Mouse (Mus musculus) T-helper 2 cell (primary cell): Measurements from ENCODE around the gene AL732309.1.

Experiments used
- in situ Hi-C: fragments of 300-600 bp; cut with MboI, MseI; formaldehyde crosslinking; loops from one replicate; pipeline ENCODE4 v1.15.1; 2025; ENCODE audit warnings: high pct_unique_total_duplicates

AL732309.1 gene

GRCm38 (mm10) chr2:25267746-25268309 is 21.2 kb upstream of the AL732309.1 start:
- in situ Hi-C loops = loop anchor here (25.0 kb wide), 1 partner anchor 881 kb away; no protein-coding TSS in a partner anchor

- in situ Hi-C loops = loop anchor here (25.0 kb wide), 1 partner anchor 880 kb away; no protein-coding TSS in a partner anchor
Measured at GRCm38 (mm10) chr2:25267241-25267640, 20.6 kb upstream of the AL732309.1 start.

- in situ Hi-C loops = loop anchor here (25.0 kb wide), 1 partner anchor 879 kb away; no protein-coding TSS in a partner anchor
Measured at GRCm38 (mm10) chr2:25266720-25267119, 20.1 kb upstream of the AL732309.1 start.

- in situ Hi-C loops = loop anchor here (25.0 kb wide), 1 partner anchor 879 kb away; no protein-coding TSS in a partner anchor
Measured at GRCm38 (mm10) chr2:25265897-25266656, 19.4 kb upstream of the AL732309.1 start.

GRCm38 (mm10) chr2:25264851-25265250 is 18.2 kb upstream of the AL732309.1 start:
- in situ Hi-C loops = loop anchor here (25.0 kb wide), 1 partner anchor 878 kb away; no protein-coding TSS in a partner anchor

- in situ Hi-C loops = loop anchor here (25.0 kb wide), 1 partner anchor 877 kb away; no protein-coding TSS in a partner anchor
Measured at GRCm38 (mm10) chr2:25264286-25264660, 17.6 kb upstream of the AL732309.1 start.

GRCm38 (mm10) chr2:25263623-25264285 is 17.1 kb upstream of the AL732309.1 start:
- in situ Hi-C loops = loop anchor here (25.0 kb wide), 1 partner anchor 876 kb away; no protein-coding TSS in a partner anchor

- in situ Hi-C loops = loop anchor here (25.0 kb wide), 1 partner anchor 876 kb away; no protein-coding TSS in a partner anchor
Measured at GRCm38 (mm10) chr2:25262795-25263622, 16.3 kb upstream of the AL732309.1 start.

- in situ Hi-C loops = loop anchor here (25.0 kb wide), 1 partner anchor 875 kb away; no protein-coding TSS in a partner anchor
Measured at GRCm38 (mm10) chr2:25262291-25262767, 15.7 kb upstream of the AL732309.1 start, which contains the start of gene Tprn. Gene Tprn, plus strand, starts transcription at chr2:25262618.

GRCm38 (mm10) chr2:25261870-25262269 is 15.2 kb upstream of the AL732309.1 start:
- in situ Hi-C loops = loop anchor here (25.0 kb wide), 1 partner anchor 875 kb away; no protein-coding TSS in a partner anchor

- in situ Hi-C loops = loop anchor here (25.0 kb wide), 1 partner anchor 872 kb away; no protein-coding TSS in a partner anchor
Measured at GRCm38 (mm10) chr2:25258887-25259286, 12.2 kb upstream of the AL732309.1 start.

- in situ Hi-C loops = loop anchor here (25.0 kb wide), 1 partner anchor 870 kb away; no protein-coding TSS in a partner anchor
Measured at GRCm38 (mm10) chr2:25257250-25257649, 10.6 kb upstream of the AL732309.1 start.

- in situ Hi-C loops = loop anchor here (25.0 kb wide), 1 partner anchor 869 kb away; no protein-coding TSS in a partner anchor
Measured at GRCm38 (mm10) chr2:25256443-25257109, 9.9 kb upstream of the AL732309.1 start.

GRCm38 (mm10) chr2:25255284-25255779 is 8.7 kb upstream of the AL732309.1 start, which contains the start of gene Tmem203:
Gene Tmem203, plus strand, starts transcription at chr2:25255439.
- in situ Hi-C loops = loop anchor here (25.0 kb wide), 1 partner anchor 868 kb away; no protein-coding TSS in a partner anchor

GRCm38 (mm10) chr2:25252331-25252730 is 5.7 kb upstream of the AL732309.1 start:
- in situ Hi-C loops = loop anchor here (25.0 kb wide), 1 partner anchor 865 kb away; no protein-coding TSS in a partner anchor

- in situ Hi-C loops = no loop called here
Measured at GRCm38 (mm10) chr2:25244144-25244543, 2.5 kb downstream of the AL732309.1 start.

GRCm38 (mm10) chr2:25243342-25243741 is 3.3 kb downstream of the AL732309.1 start:
- in situ Hi-C loops = no loop called here

- in situ Hi-C loops = no loop called here
Measured at GRCm38 (mm10) chr2:25242101-25242506, 4.6 kb downstream of the AL732309.1 start, which contains the start of the genes Rnf208 and Cysrt1. Gene Rnf208, plus strand, starts transcription at chr2:25242255. Gene Cysrt1, minus strand, starts transcription at chr2:25242452.

- in situ Hi-C loops = no loop called here
Measured at GRCm38 (mm10) chr2:25241438-25241775, 5.3 kb downstream of the AL732309.1 start.
